Mouse (Mus musculus) neural tube, embryonic 11.5 days (tissue): ENCODE data around the gene Olfr1472. TPM values are rescaled to one million over a fixed set of nuclear protein-coding genes. Genes with fewer than 3 reads are reported as not detected.
"Not testable (repeated sequence)": the region's sequence is repeated elsewhere in the genome, so short reads cannot be mapped to it uniquely, and the experiment has no call there.

Experiments used
- ATAC-seq: fragments of 200-750 bp; cut with Nextera tagmentation; 2 replicates; pipeline ENCODE4 v1.8.0; 2017; ENCODE audit warnings: moderate number of reproducible peaks, mild to moderate bottlenecking, moderate TSS enrichment, moderate library complexity; ENCODE audit not compliant: insufficient read depth, low FRiP score, low TSS enrichment
- DNase-seq: peaks from one replicate; pipeline ENCODE4 v3.0.0-alpha.2; 2015; ENCODE audit warnings: low spot score
- H3K27ac ChIP-seq: fragments of 300-500 bp; sonication (generic); 2 replicates; pipeline ENCODE4 v1.5.1; 2014; ENCODE audit warnings: low read depth, mild to moderate bottlenecking, low read length
- H3K27me3 ChIP-seq: fragments of 300-500 bp; sonication (generic); 2 replicates; pipeline ENCODE4 v1.6.1; 2014; ENCODE audit warnings: mild to moderate bottlenecking, low read length, mixed read lengths; ENCODE audit not compliant: control insufficient read depth, insufficient read depth
- H3K36me3 ChIP-seq: fragments of 300-500 bp; sonication (generic); 2 replicates; pipeline ENCODE4 v1.6.1; 2014; ENCODE audit warnings: mild to moderate bottlenecking, low read length, moderate library complexity, mixed read lengths; ENCODE audit not compliant: control insufficient read depth, insufficient read depth
- H3K4me1 ChIP-seq: fragments of 300-500 bp; sonication (generic); 2 replicates; pipeline ENCODE4 v1.6.1; 2014; ENCODE audit warnings: low read length, mixed read lengths; ENCODE audit not compliant: control insufficient read depth, insufficient read depth
- H3K4me2 ChIP-seq: fragments of 300-500 bp; sonication (generic); 2 replicates; pipeline ENCODE4 v1.6.1; 2014; ENCODE audit warnings: low read depth, mild to moderate bottlenecking, moderate library complexity
- H3K4me3 ChIP-seq: fragments of 300-500 bp; sonication (generic); 2 replicates; pipeline ENCODE4 v1.5.1; 2014; ENCODE audit warnings: low read depth, low read length
- H3K9ac ChIP-seq: fragments of 300-500 bp; sonication (generic); 2 replicates; pipeline ENCODE4 v1.6.1; 2014; ENCODE audit warnings: mild to moderate bottlenecking, low read length
- H3K9me3 ChIP-seq: fragments of 300-500 bp; sonication (generic); 2 replicates; pipeline ENCODE4 v1.6.1; 2016; ENCODE audit warnings: low read length; ENCODE audit not compliant: control insufficient read depth
- WGBS: fragments of 180-500 bp; shearing (Covaris S2); extraction: QIAGEN DNeasy Blood & Tissue Kit; methylation state at CpG from one replicate; pipeline ENCODE4 v1.1.7; 2014; 5-methylcytosine and 5-hydroxymethylcytosine counted together
- polyA plus RNA-seq: library from polyadenylated mRNA; unstranded; fragments of >200 nt; fragmentation: Nextera tagmentation; extraction: Ambion mirVana; gene quantifications from 2 replicates; pipeline ENCODE4 v1.2.1, GENCODE M21; 2014

Gene Olfr1472
- polyA plus RNA-seq, result not detected in 2 replicates

- Histone ChIP-seq H3K36me3 (no peaks in the 10 kb centered on the region), H3K4me3 (no peak within 1 kb of the TSS), H3K27me3 (no peaks in the 10 kb centered on the region), H3K4me2 (no peak within 1 kb of the TSS), H3K9ac (no peak within 1 kb of the TSS), H3K9me3 (no peaks in the 10 kb centered on the region), H3K4me1 (no peaks in the 10 kb centered on the region), H3K27ac (no peak within 1 kb of the TSS)
- DNase-seq (no peak), ATAC-seq (no peak)
- WGBS, result 90% methylated on average over 1 of the region's 1 CpGs
Observed at GRCm38 (mm10) chr19:13455986-13456385, at the start of gene Olfr1472. TSS of gene Olfr1472 (minus strand) at chr19:13456086.

GRCm38 (mm10) chr19:13500246-13500645 lies 44.4 kb upstream of the Olfr1472 start, which contains the start of gene Olfr1477:
TSS of gene Olfr1477 (plus strand) at chr19:13500546.
- Histone ChIP-seq H3K36me3 (no peaks in the 10 kb centered on the region), H3K4me2 (no peak within 1 kb of the TSS), H3K4me3 (no peak within 1 kb of the TSS), H3K9me3 (no peaks in the 10 kb centered on the region; the same call in 1 of the 2 replicates), H3K9ac (no peak within 1 kb of the TSS), H3K27ac (no peak within 1 kb of the TSS), H3K4me1 (no peaks in the 10 kb centered on the region), H3K27me3 (no peaks in the 10 kb centered on the region)
- ATAC-seq (no peak), DNase-seq (no peak)
- 77% methylated on average over 3 of the region's 3 CpGs for WGBS

GRCm38 (mm10) chr19:13480096-13480495 lies 24.2 kb upstream of the Olfr1472 start, which contains the start of gene Olfr1475:
TSS of gene Olfr1475 (minus strand) at chr19:13480196.
- ATAC-seq (no peak), DNase-seq (no peak)
- Histone ChIP-seq H3K27ac (no peak within 1 kb of the TSS), H3K9me3 (no peaks in the 10 kb centered on the region), H3K27me3 (no peaks in the 10 kb centered on the region), H3K4me1 (no peaks in the 10 kb centered on the region), H3K4me3 (no peak within 1 kb of the TSS), H3K9ac (no peak within 1 kb of the TSS), H3K4me2 (no peak within 1 kb of the TSS), H3K36me3 (no peaks in the 10 kb centered on the region)

- not testable (repeated sequence) for H3K4me1 ChIP-seq, H3K27me3 ChIP-seq, H3K36me3 ChIP-seq, H3K9ac ChIP-seq, H3K4me3 ChIP-seq, H3K4me2 ChIP-seq, H3K9me3 ChIP-seq, H3K27ac ChIP-seq, DNase-seq, ATAC-seq
- WGBS, result 80% methylated on average over 4 of the region's 4 CpGs
Observed at GRCm38 (mm10) chr19:13469265-13469664, 13.4 kb upstream of the Olfr1472 start, which contains the start of gene Olfr1474. TSS of gene Olfr1474 (plus strand) at chr19:13469565.

GRCm38 (mm10) chr19:13443109-13443508 lies 12.8 kb downstream of the Olfr1472 start, which contains the start of gene Olfr1471:
TSS of gene Olfr1471 (plus strand) at chr19:13443409.
- not testable (repeated sequence) for H3K27me3 ChIP-seq, H3K9me3 ChIP-seq, H3K27ac ChIP-seq, H3K9ac ChIP-seq, H3K4me3 ChIP-seq, H3K36me3 ChIP-seq, ATAC-seq, H3K4me2 ChIP-seq, H3K4me1 ChIP-seq, DNase-seq
- WGBS, result 85% methylated on average over 2 of the region's 2 CpGs

- ATAC-seq (no peak), DNase-seq (no peak)
- WGBS, result 74% methylated on average over 2 of the region's 2 CpGs
- no peak within 1 kb of the TSS for H3K4me2 ChIP-seq
- H3K27me3 ChIP-seq, result no peaks in the 10 kb centered on the region
- no peak within 1 kb of the TSS for H3K27ac ChIP-seq
- H3K9me3 ChIP-seq, result peaks cover 5% of the 10 kb centered on the region
- H3K4me3 ChIP-seq, result no peak within 1 kb of the TSS
- H3K9ac ChIP-seq, result no peak within 1 kb of the TSS
- H3K36me3 ChIP-seq, result no peaks in the 10 kb centered on the region
- no peaks in the 10 kb centered on the region for H3K4me1 ChIP-seq
Observed at GRCm38 (mm10) chr19:13407549-13407948, 48.3 kb downstream of the Olfr1472 start, which contains the start of gene Olfr1469. TSS of gene Olfr1469 (plus strand) at chr19:13407849.

Other genes with a start within 250 kb of the Olfr1472 start
- not detected in 2 replicates for gene Olfr1463, start 224.8 kb downstream of the Olfr1472 start, polyA plus RNA-seq
- not detected in 2 replicates for gene Olfr1465, start 140.5 kb downstream of the Olfr1472 start, polyA plus RNA-seq
- gene Olfr1466, start 117.2 kb downstream of the Olfr1472 start, polyA plus RNA-seq, result not detected in 2 replicates
- gene Olfr1467, start 93.8 kb downstream of the Olfr1472 start, polyA plus RNA-seq, result not detected in 2 replicates
- gene Olfr1469, start 48.2 kb downstream of the Olfr1472 start, polyA plus RNA-seq, result not detected in 2 replicates
- not detected in 2 replicates for gene Olfr1471, start 12.7 kb downstream of the Olfr1472 start, polyA plus RNA-seq
- not detected in 2 replicates for gene Olfr1474, start 13.5 kb upstream of the Olfr1472 start, polyA plus RNA-seq
- gene Olfr1475, start 24.1 kb upstream of the Olfr1472 start, polyA plus RNA-seq, result not detected in 2 replicates
- gene Olfr1477, start 44.5 kb upstream of the Olfr1472 start, polyA plus RNA-seq, result not detected in 2 replicates
- gene Olfr1480, start 71.8 kb upstream of the Olfr1472 start, polyA plus RNA-seq, result not detected in 2 replicates
- gene Olfr1484, start 127.4 kb upstream of the Olfr1472 start, polyA plus RNA-seq, result not detected in 2 replicates
- not detected in 2 replicates for gene Olfr1487, start 161.3 kb upstream of the Olfr1472 start, polyA plus RNA-seq
- not detected in 2 replicates for gene Olfr1489, start 175.5 kb upstream of the Olfr1472 start, polyA plus RNA-seq
- not detected in 2 replicates for gene Olfr1490, start 195.0 kb upstream of the Olfr1472 start, polyA plus RNA-seq
- gene Olfr1491, start 241.2 kb upstream of the Olfr1472 start, polyA plus RNA-seq, result not detected in 2 replicates